Mouse (Mus musculus): ENCODE results near the gene Tsr2. TPM values are rescaled to one million over a fixed set of nuclear protein-coding genes. Genes with fewer than 3 reads are reported as not detected.
A peak's percentile ranks its signal among the peaks of the same experiment; 100 is the strongest.

Gene Tsr2
- polyA plus RNA-seq, 1 experiment = 2.7 TPM

DNA sequence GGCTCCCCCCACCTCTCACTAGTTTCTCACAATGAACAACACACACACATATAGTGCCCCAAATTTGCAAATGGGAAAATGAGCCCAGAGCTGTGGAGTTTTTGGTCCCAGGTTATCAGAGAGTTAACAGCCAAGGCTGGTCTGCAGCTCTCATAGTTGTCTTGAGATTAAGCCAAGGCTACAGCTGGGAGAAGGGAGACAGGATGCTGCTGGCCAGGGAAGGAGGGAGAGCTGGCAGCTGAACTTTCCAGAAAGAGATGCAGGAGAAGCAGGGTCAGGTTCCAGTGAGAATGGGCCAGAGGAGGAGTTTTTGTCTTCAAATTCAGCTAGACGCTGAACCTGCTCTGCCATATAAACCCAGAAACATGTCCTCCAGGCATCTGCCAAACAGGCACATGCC, 37.0 kb downstream of the Tsr2 start:
- H3K27me3 ChIP-seq (ENCODE audit: control insufficient read depth, insufficient read depth, low read length) = no peaks in the 10 kb centered on the region
- no peak overlapping the region for H3K4me3 ChIP-seq (ENCODE audit: control insufficient read depth, low read depth, low read length)
- H3K36me3 ChIP-seq (ENCODE audit: control insufficient read depth, insufficient read depth, low read length) = no peaks in the 10 kb centered on the region
- H3K27ac ChIP-seq (ENCODE audit: control insufficient read depth, insufficient read depth, low read depth, low read length) = no peak overlapping the region
- no peaks in the 10 kb centered on the region for H3K4me1 ChIP-seq (ENCODE audit: control insufficient read depth, insufficient read depth, low read length)
- TF ChIP-seq CTCF (IDR thresholded peaks at IDR 0.05; ENCODE audit: control insufficient read depth, insufficient read depth, insufficient replicate concordance, low read depth, low read length) (no peak), POLR2A (IDR thresholded peaks at IDR 0.05; ENCODE audit: control insufficient read depth, low read depth, low read length) (no peak)

- no peak overlapping the region for H3K4me3 ChIP-seq (ENCODE audit: control insufficient read depth, low read depth, low read length)
- H3K27me3 ChIP-seq (ENCODE audit: control insufficient read depth, insufficient read depth, low read length) = no peaks in the 10 kb centered on the region
- TF ChIP-seq POLR2A (IDR thresholded peaks at IDR 0.05; ENCODE audit: control insufficient read depth, low read depth, low read length) (no peak), CTCF (IDR thresholded peaks at IDR 0.05; ENCODE audit: control insufficient read depth, insufficient read depth, insufficient replicate concordance, low read depth, low read length) (no peak)
- no peaks in the 10 kb centered on the region for H3K36me3 ChIP-seq (ENCODE audit: control insufficient read depth, insufficient read depth, low read length)
- no peak overlapping the region for H3K27ac ChIP-seq (ENCODE audit: control insufficient read depth, insufficient read depth, low read depth, low read length)
- H3K4me1 ChIP-seq (ENCODE audit: control insufficient read depth, insufficient read depth, low read length) = 0 out of 2 replicates have a peak, but pooled peaks cover 2% of the 10 kb centered on the region
Measured at GRCm38 (mm10) chrX:151055559-151055958, 40.8 kb downstream of the Tsr2 start.

- Histone ChIP-seq H3K27ac (ENCODE audit: control insufficient read depth, insufficient read depth, low read depth, low read length) (no peak overlapping the region), H3K36me3 (ENCODE audit: control insufficient read depth, insufficient read depth, low read length) (no peaks in the 10 kb centered on the region), H3K4me1 (ENCODE audit: control insufficient read depth, insufficient read depth, low read length) (0 out of 2 replicates have a peak, but pooled peaks cover 2% of the 10 kb centered on the region), H3K4me3 (ENCODE audit: control insufficient read depth, low read depth, low read length) (no peak overlapping the region), H3K27me3 (ENCODE audit: control insufficient read depth, insufficient read depth, low read length) (no peaks in the 10 kb centered on the region)
- TF ChIP-seq CTCF (IDR thresholded peaks at IDR 0.05; ENCODE audit: control insufficient read depth, insufficient read depth, insufficient replicate concordance, low read depth, low read length) (no peak), POLR2A (IDR thresholded peaks at IDR 0.05; ENCODE audit: control insufficient read depth, low read depth, low read length) (no peak)
Measured at GRCm38 (mm10) chrX:151054489-151054888, 41.9 kb downstream of the Tsr2 start.

DNA sequence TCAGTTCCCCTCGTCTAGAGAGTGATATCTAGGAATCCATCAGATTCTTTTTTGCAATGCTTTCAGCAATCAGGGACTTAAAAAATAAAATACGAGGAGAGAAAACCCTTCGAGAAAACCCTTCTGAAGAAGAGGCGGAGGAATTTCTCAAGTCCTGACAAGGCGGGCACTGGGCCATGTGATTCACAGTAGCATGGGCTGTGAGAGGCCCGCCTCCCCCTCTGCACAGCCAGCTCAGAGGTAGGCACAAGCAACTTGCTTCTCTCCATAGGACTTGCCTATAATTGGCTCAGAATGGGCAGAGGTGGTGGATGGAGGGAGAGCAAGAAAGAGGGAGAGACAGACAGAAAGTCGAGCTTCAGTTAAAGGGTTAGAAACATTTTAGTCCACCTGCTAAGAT, 46.0 kb downstream of the Tsr2 start:
- Histone ChIP-seq H3K27ac (ENCODE audit: control insufficient read depth, insufficient read depth, low read depth, low read length) (no peak overlapping the region), H3K36me3 (ENCODE audit: control insufficient read depth, insufficient read depth, low read length) (no peaks in the 10 kb centered on the region), H3K27me3 (ENCODE audit: control insufficient read depth, insufficient read depth, low read length) (no peaks in the 10 kb centered on the region), H3K4me3 (ENCODE audit: control insufficient read depth, low read depth, low read length) (no peak overlapping the region), H3K4me1 (ENCODE audit: control insufficient read depth, insufficient read depth, low read length) (0 out of 2 replicates have a peak, but pooled peaks cover 2% of the 10 kb centered on the region)
- TF ChIP-seq CTCF (IDR thresholded peaks at IDR 0.05; ENCODE audit: control insufficient read depth, insufficient read depth, insufficient replicate concordance, low read depth, low read length) = no peak

GRCm38 (mm10) chrX:151049661-151050215, 46.6 kb downstream of the Tsr2 start:
- TF ChIP-seq POLR2A (IDR thresholded peaks at IDR 0.05; ENCODE audit: control insufficient read depth, low read depth, low read length) (no peak), CTCF (IDR thresholded peaks at IDR 0.05; ENCODE audit: control insufficient read depth, insufficient read depth, insufficient replicate concordance, low read depth, low read length) (no peak)
- no peak overlapping the region for H3K27ac ChIP-seq (ENCODE audit: control insufficient read depth, insufficient read depth, low read depth, low read length)
- 0 out of 2 replicates have a peak, but pooled peaks cover 2% of the 10 kb centered on the region for H3K4me1 ChIP-seq (ENCODE audit: control insufficient read depth, insufficient read depth, low read length)
- H3K4me3 ChIP-seq (ENCODE audit: control insufficient read depth, low read depth, low read length) = no peak overlapping the region
- no peaks in the 10 kb centered on the region for H3K36me3 ChIP-seq (ENCODE audit: control insufficient read depth, insufficient read depth, low read length)
- H3K27me3 ChIP-seq (ENCODE audit: control insufficient read depth, insufficient read depth, low read length) = no peaks in the 10 kb centered on the region

- Histone ChIP-seq H3K27me3 (ENCODE audit: control insufficient read depth, insufficient read depth, low read length) (no peaks in the 10 kb centered on the region), H3K4me3 (ENCODE audit: control insufficient read depth, low read depth, low read length) (peak overlapping the region; percentile 84), H3K4me1 (ENCODE audit: control insufficient read depth, insufficient read depth, low read length) (no peaks in the 10 kb centered on the region), H3K36me3 (ENCODE audit: control insufficient read depth, insufficient read depth, low read length) (no peaks in the 10 kb centered on the region), H3K27ac (ENCODE audit: control insufficient read depth, insufficient read depth, low read depth, low read length) (no peak overlapping the region)
- TF ChIP-seq CTCF (IDR thresholded peaks at IDR 0.05; ENCODE audit: control insufficient read depth, insufficient read depth, insufficient replicate concordance, low read depth, low read length) (no peak), POLR2A (IDR thresholded peaks at IDR 0.05; ENCODE audit: control insufficient read depth, low read depth, low read length) (no peak)
Measured at GRCm38 (mm10) chrX:151047431-151048058, 48.8 kb downstream of the Tsr2 start.

GRCm38 (mm10) chrX:151046777-151047430, 49.4 kb downstream of the Tsr2 start:
- Histone ChIP-seq H3K4me3 (ENCODE audit: control insufficient read depth, low read depth, low read length) (peak overlapping the region; percentile 84), H3K4me1 (ENCODE audit: control insufficient read depth, insufficient read depth, low read length) (no peaks in the 10 kb centered on the region), H3K27me3 (ENCODE audit: control insufficient read depth, insufficient read depth, low read length) (no peaks in the 10 kb centered on the region), H3K27ac (ENCODE audit: control insufficient read depth, insufficient read depth, low read depth, low read length) (peak overlapping the region; percentile 80), H3K36me3 (ENCODE audit: control insufficient read depth, insufficient read depth, low read length) (no peaks in the 10 kb centered on the region)
- TF ChIP-seq POLR2A (IDR thresholded peaks at IDR 0.05; ENCODE audit: control insufficient read depth, low read depth, low read length) = peak; percentile 25; the same call in 1 of the 2 replicates
- TF ChIP-seq CTCF (IDR thresholded peaks at IDR 0.05; ENCODE audit: control insufficient read depth, insufficient read depth, insufficient replicate concordance, low read depth, low read length) = no peak

Data from testis, adult 2 months (tissue).